Mouse (Mus musculus): ENCODE data around the gene Fbxo44. TPM values are rescaled to one million over a fixed set of nuclear protein-coding genes. Genes with fewer than 3 reads are reported as not detected.
A peak's percentile ranks its signal among the peaks of the same experiment; 100 is the strongest.

Fbxo44 gene
- polyA plus RNA-seq, 1 experiment, result 10.6 TPM

DNA sequence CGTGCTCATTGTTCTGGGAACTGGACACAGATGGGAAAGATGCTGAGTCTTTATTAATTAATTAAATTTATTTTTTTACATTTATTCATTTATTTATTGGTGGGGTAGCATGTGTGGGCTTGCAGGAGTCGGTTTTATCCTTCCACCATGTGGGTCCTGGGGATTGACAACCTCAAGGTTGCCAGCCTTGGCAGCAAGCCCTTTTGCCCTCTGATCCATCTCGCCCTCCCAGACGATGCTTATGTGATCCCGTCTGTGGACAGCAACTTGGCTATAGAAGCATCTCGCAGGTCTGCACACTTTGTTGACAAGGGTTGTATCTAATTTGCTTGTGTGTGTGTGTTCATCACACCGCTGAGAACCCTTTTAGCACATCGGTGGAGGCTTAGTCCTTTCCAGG lies 22.8 kb downstream of the Fbxo44 start:
- Histone ChIP-seq H3K4me3 (ENCODE audit: insufficient read depth, low read length) (no peak overlapping the region), H3K4me1 (ENCODE audit: control insufficient read depth, insufficient read depth, low read length) (no peaks in the 10 kb centered on the region), H3K27ac (ENCODE audit: insufficient read depth, low read length) (no peak overlapping the region)
- TF ChIP-seq CTCF (IDR thresholded peaks at IDR 0.05; ENCODE audit: borderline replicate concordance, insufficient read depth, low read length) (no peak), POLR2A (IDR thresholded peaks at IDR 0.05; ENCODE audit: low read depth, low read length) (no peak)

DNA sequence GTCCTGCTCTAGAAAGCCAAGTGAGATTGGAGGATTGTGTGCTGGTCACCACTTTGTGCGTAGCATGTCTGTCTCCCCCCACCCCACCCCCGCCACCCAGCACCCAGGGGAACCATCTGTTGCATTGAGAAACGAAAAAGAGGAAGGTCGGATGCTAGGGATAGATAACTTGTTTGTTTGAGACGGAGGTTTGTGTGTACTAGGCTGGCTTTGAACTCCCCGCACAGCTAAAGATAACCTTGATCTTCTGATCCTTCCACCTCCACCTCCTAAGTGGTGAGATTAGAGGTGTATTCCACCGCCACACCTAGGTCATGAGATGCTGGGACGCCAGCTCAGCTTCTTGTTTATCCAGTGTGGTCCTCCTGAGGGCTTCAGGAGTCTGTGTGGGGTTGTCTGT lies 25.3 kb downstream of the Fbxo44 start:
- no peak for TF ChIP-seq POLR2A (IDR thresholded peaks at IDR 0.05; ENCODE audit: low read depth, low read length)
- TF ChIP-seq CTCF (IDR thresholded peaks at IDR 0.05; ENCODE audit: borderline replicate concordance, insufficient read depth, low read length), result no peak

DNA sequence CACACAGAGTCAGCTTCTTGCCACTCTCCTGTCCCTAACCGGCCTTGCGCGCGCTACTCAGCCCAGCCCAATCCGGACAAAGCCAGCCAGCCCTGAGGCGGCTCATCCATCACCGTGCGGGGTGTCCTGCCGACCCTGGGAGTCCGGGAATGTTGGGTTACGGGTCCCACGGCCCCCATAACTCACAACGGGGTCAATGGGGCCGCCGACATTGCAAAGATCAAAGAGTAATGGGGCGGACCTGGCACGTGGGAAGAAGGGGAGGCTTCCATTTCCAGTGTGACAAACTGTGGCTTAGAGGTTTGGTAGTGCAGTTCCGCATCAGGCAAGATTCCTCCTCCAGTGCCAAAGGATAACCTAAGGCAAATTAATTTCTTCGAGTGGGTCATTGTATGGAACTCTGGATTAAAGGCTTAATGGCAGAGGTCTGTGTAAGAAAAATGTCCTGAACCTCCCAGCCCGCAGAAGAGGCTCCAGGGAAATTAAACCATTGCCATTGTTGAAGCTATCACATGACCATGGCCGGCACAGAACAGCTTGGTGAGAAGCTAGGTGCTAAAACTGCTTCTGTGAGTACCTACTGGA lies 28.7 kb downstream of the Fbxo44 start:
- no peak overlapping the region for H3K4me3 ChIP-seq (ENCODE audit: insufficient read depth, low read length)
- no peak overlapping the region for H3K27ac ChIP-seq (ENCODE audit: insufficient read depth, low read length)

More for the DNA sequence above, 25.3 kb downstream of the Fbxo44 start:
- no peak overlapping the region for H3K27ac ChIP-seq (ENCODE audit: insufficient read depth, low read length)
- no peak overlapping the region for H3K4me3 ChIP-seq (ENCODE audit: insufficient read depth, low read length)
- H3K4me1 ChIP-seq (ENCODE audit: control insufficient read depth, insufficient read depth, low read length), result no peaks in the 10 kb centered on the region

DNA sequence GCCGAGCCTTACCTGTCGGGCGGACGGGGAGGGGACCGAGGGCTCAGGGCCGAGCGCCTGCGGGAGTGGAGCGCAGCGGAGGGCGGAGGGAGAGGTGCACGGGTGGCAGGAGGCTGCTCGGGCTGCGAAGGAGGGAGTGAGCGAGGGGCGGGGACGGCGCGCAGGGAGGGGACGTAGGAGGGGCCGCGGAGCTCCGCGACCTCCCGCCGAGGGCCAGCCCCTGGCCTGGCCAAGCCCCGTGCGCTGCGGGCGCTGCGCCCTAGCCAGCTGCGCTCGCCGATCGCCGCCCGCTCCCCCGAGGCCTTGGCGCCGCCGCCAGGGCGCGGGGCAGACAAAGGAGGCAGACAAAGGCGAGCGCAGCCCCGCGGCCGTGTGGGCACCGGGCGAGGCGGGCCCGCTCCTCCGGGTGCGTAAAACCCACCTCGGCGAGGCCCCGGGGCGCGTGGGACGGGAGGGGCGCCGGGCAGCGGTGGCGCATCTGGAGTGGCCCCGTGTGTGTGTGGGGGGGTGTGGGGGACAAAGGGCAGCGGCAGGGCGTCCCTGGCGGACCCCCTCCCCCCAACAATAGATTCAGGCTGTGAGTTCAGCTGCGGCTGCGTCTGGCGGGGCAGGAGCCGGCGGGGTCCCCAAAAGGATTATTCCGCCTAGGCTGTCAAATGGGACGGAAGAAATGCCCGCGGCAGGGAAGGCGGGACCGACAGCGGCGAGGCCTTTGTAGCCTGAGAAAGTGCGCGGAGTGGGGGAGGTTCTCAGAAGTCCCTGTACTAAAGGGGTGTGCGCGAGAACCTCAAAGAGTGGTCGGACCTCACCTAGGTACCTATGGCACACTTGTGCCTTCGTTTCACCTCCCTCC lies 29.5 kb downstream of the Fbxo44 start, which contains the start of gene Draxin:
Draxin (minus strand) TSS at position 138 of the 853 bp plus-strand sequence.
- H3K4me3 ChIP-seq (ENCODE audit: insufficient read depth, low read length), result peak within 1 kb of the TSS; percentile 21
- H3K27ac ChIP-seq (ENCODE audit: insufficient read depth, low read length), result no peak within 1 kb of the TSS
- H3K4me1 ChIP-seq (ENCODE audit: control insufficient read depth, insufficient read depth, low read length), result no peaks in the 10 kb centered on the region
- TF ChIP-seq POLR2A (IDR thresholded peaks at IDR 0.05; ENCODE audit: low read depth, low read length), result no peak
- TF ChIP-seq CTCF (IDR thresholded peaks at IDR 0.05; ENCODE audit: borderline replicate concordance, insufficient read depth, low read length), result no peak

More for the DNA sequence above, 28.7 kb downstream of the Fbxo44 start:
- TF ChIP-seq CTCF (IDR thresholded peaks at IDR 0.05; ENCODE audit: borderline replicate concordance, insufficient read depth, low read length), result no peak
- H3K4me1 ChIP-seq (ENCODE audit: control insufficient read depth, insufficient read depth, low read length), result no peaks in the 10 kb centered on the region

DNA sequence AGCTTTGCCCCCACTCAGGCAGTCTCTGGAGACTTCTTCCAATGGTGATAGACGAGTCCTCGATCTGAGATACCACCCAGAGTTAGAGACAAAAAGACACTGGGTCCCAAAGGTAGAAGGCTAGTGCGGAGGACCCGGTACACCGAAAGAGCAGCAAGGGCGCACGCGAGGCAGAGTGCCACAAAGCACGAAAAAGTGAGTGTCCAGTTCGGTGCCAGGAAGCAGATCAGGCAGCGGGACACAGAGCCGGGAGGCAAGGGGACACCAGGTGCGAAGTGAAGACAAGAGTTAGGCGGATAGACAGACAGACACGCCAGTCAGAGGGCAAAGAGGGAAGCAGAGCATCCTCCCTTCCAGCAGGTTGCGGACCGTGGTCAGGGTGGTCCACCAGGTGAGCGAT lies 30.1 kb downstream of the Fbxo44 start, which contains the start of gene Mad2l2:
Mad2l2 (plus strand) TSS at position 252 of the 400 bp plus-strand sequence.
- peak within 1 kb of the TSS; percentile 21 for H3K4me3 ChIP-seq (ENCODE audit: insufficient read depth, low read length)
- H3K4me1 ChIP-seq (ENCODE audit: control insufficient read depth, insufficient read depth, low read length), result no peaks in the 10 kb centered on the region
- no peak for TF ChIP-seq CTCF (IDR thresholded peaks at IDR 0.05; ENCODE audit: borderline replicate concordance, insufficient read depth, low read length)
- no peak for TF ChIP-seq POLR2A (IDR thresholded peaks at IDR 0.05; ENCODE audit: low read depth, low read length)
- H3K27ac ChIP-seq (ENCODE audit: insufficient read depth, low read length), result no peak within 1 kb of the TSS

DNA sequence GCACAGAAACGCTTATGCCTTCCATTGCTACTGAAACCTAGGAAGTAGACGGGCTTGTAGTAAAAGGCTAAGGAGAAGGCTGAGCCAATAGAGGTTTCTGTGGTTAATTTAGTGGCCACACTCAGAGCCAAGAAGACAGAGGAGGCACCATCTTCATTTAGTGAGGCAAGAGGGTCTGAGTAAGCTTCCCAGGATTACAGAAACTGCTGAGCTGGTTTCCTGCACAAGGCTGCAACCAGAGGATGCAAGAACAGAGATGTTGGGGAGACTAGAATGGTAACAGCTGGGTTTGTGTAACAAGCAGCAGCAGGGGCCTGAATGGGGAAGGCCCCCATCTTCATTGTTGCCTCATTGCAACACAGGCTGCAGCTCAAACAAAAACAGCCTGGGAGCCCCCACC lies 31.6 kb downstream of the Fbxo44 start:
- Histone ChIP-seq H3K27ac (ENCODE audit: insufficient read depth, low read length) (no peak overlapping the region), H3K4me1 (ENCODE audit: control insufficient read depth, insufficient read depth, low read length) (no peaks in the 10 kb centered on the region), H3K4me3 (ENCODE audit: insufficient read depth, low read length) (no peak overlapping the region)
- TF ChIP-seq CTCF (IDR thresholded peaks at IDR 0.05; ENCODE audit: borderline replicate concordance, insufficient read depth, low read length) (no peak), POLR2A (IDR thresholded peaks at IDR 0.05; ENCODE audit: low read depth, low read length) (no peak)

DNA sequence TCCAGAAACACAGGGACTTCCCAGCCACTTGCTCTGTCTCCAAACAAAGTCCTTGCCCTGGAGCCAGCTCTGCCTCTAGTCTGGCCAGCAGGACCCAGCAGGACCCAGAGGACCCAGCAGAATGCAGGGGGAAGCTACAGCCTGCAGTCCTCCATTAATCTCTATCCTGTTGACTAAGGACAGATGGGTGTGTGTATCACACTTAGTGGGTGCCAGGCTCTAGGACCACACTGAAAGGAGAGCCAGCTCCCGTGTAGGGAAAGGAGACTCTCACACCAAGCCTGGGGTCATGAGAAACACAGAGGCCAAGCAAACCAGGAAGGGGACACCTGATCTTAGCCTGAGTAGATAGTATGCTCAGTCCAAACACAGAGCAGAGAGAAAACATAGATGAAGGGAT lies 32.0 kb downstream of the Fbxo44 start:
- Histone ChIP-seq H3K4me1 (ENCODE audit: control insufficient read depth, insufficient read depth, low read length) (no peaks in the 10 kb centered on the region), H3K4me3 (ENCODE audit: insufficient read depth, low read length) (no peak overlapping the region), H3K27ac (ENCODE audit: insufficient read depth, low read length) (no peak overlapping the region)
- TF ChIP-seq CTCF (IDR thresholded peaks at IDR 0.05; ENCODE audit: borderline replicate concordance, insufficient read depth, low read length), result no peak
- no peak for TF ChIP-seq POLR2A (IDR thresholded peaks at IDR 0.05; ENCODE audit: low read depth, low read length)

DNA sequence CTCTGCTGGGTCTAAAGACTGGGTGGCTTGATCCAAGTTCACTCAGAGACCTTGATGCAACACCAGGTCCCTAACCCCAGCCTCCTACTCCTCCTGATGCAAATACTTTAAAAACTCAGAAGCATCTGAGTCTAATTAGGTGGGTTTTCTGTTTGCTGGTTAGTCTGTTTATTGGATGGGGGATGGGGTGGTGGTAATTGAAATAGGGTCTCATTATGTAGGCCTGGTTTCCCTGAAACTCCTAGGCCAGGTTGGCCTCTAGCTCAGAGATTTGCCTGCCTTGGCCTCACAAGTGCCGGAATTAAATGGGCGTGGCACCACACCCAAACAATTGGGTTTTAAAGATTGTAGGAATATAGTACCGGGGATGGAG lies 37.6 kb downstream of the Fbxo44 start:
- Histone ChIP-seq H3K4me3 (ENCODE audit: insufficient read depth, low read length) (no peak overlapping the region), H3K27ac (ENCODE audit: insufficient read depth, low read length) (no peak overlapping the region), H3K4me1 (ENCODE audit: control insufficient read depth, insufficient read depth, low read length) (no peaks in the 10 kb centered on the region)
- TF ChIP-seq CTCF (IDR thresholded peaks at IDR 0.05; ENCODE audit: borderline replicate concordance, insufficient read depth, low read length) (no peak), POLR2A (IDR thresholded peaks at IDR 0.05; ENCODE audit: low read depth, low read length) (no peak)

DNA sequence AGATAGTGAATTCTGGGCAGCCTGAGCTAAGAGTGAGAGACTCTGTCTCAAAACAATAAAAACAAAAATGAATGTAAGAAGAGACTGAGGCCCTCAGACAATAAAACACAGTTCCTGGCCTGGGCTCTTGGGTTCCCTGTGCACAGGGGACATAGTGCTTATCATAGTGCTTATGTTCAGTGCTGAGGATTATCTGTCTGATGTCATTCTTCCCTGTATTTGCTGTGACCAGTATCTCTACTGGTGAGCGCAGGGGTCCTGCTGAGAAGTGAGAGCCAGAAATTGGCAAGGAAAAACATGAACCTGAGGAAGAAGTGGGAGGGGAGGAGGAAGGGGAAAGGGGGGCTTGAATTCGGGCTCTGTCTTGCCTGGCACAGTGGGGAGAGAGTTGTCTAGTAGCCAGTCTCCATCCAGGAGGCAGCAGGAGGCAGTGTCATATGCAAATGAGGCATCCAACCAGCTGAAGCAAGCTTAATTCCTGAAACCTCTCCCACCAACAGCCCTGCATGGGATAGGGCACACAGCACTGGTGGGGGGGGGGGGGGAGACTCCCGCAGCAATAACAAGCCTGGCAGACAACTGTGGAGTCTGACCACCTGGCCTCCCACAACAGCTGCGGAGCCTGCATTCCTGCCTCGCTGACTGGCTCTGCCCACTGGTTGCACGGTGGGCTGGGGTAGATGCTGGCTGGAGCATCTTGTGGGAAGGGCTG lies 38.1 kb downstream of the Fbxo44 start:
- Histone ChIP-seq H3K27ac (ENCODE audit: insufficient read depth, low read length) (no peak overlapping the region), H3K4me3 (ENCODE audit: insufficient read depth, low read length) (no peak overlapping the region), H3K4me1 (ENCODE audit: control insufficient read depth, insufficient read depth, low read length) (no peaks in the 10 kb centered on the region)
- TF ChIP-seq POLR2A (IDR thresholded peaks at IDR 0.05; ENCODE audit: low read depth, low read length) (no peak), CTCF (IDR thresholded peaks at IDR 0.05; ENCODE audit: borderline replicate concordance, insufficient read depth, low read length) (no peak)

Data from embryonic fibroblast, embryonic 13.5 days (primary cell).